Mouse (Mus musculus): ENCODE results near the gene Abcc4.
"Not testable (repeated sequence)": the region's sequence is repeated elsewhere in the genome, so short reads cannot be mapped to it uniquely, and the experiment has no call there.

The Abcc4 gene

DNA sequence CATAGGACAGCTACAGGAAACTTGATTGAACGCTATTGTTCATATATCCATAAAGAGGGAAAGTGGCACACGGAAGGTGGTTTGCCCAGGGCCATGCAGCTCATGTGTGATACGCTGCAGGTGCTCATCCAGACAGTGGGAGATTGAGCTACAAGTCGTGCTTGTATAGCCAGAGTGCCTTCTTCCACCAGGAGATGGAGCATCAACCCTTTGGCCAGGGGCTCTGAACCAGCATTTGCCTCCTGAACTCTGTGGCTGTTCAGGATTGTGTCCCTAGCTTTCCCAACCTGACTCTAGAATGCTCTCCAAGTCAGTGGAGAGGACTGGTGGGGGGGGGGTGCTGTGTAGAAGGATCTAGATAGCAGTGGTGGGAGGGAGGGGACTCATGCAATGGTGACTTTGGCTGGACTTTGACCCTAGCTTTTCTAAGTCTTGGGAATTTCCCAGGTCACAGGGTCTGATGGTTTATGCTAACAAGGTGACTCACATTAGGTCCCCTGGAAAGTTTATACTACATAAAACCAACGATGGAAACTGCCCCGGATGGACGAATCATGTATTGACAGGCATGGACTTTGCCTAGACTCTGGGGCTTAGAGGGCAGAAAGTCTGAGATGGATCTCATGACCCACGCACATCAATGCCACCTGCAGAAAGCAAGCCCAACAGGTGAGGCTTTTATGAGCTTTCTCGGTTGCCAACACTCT, 27.6 kb downstream of the Abcc4 start:
- DNase-seq (ENCODE audit: low spot score), result no peak

DNA sequence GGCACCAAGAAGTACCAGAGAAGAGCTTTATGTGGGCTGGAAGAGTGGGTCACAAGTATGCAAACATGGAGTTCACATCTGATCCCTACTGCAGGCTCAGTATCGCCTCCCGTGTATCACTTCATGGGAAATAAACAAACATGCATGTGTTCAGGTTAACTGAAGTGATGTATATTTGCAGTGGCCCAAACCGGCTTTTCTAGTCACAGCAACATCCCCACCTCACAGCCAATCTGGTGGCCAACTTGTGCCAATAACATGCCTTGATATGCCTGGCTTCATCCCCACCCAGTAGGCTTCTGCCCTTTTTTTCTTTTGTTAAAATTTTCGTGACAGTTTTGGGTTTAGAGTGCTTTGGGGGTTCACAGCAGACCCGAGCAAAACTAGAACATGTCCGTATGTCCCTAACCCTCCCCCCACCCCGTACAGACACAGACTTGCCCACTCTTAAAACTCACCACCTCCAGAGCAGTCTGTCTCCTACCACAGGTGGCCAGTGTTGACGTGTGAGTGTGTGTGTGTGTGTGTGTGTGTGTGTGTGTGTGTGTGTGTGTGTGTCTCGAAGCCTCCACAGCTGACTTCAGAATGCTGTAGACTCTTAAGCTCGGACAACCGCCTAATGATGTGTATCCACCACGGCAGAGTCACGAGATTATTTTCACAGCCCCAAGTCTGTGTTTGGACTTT, 29.6 kb downstream of the Abcc4 start:
- no peak for DNase-seq (ENCODE audit: low spot score)

DNA sequence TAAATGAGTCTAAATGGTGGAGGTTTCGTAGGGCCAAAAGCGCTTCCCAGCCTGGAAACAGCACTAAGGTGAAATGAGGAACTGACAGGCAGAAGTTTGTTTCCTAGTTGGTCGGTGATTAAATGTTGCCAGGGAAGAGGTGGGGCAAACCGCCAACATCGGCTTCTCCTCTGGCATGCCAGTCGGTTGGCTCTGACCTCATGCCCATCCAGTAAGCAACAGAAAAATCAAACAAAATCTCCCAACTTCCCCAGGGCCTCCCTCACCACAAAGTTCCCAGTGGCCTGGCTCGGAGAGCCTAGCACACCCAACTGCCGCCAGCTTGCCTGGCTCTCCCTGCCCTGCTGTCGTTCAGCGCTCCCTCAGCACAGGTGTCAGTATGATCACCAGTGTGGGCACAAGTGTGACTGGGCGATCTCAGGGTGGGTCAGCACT, 31.3 kb downstream of the Abcc4 start:
- DNase-seq (ENCODE audit: low spot score), result no peak

DNA sequence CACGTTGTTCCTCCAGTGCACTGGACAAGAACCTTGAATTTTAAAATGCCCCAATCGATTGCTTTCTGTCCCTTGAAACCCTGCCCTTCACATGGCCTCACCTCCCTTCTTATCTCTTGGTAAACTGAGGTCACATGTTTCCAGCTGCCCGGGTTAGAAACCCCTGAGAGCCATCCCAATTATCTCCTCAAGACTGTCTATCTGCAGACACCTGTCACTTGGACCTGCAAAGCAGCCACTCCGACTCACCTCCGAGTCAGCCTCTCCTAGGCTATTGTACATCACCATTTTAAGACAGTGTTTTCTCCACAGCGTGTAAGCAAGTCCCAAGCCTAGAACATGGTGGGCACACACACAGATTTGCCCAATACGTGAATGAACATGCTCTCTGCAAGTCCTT, 31.8 kb downstream of the Abcc4 start:
- DNase-seq (ENCODE audit: low spot score), result no peak

DNA sequence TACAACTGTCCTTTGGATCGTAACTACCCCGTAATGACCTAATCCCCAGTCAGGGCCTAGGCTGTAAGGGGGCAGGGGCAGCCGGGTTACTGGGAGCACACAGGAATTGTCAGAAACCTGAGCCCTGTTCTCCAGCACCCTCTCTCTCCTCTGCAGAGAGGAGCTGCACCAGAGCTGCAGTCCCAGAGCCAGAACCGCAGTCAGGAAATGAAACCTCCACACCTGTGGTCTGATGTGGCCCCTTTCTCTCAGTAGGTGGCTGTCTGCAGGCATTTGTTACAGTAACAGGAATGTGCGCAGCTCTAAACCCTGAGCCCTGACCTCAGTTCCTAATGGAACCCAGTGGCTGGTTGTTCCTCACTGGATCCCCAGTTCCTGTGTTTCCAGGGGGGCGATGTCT, 32.5 kb downstream of the Abcc4 start:
- no peak for DNase-seq (ENCODE audit: low spot score)

DNA sequence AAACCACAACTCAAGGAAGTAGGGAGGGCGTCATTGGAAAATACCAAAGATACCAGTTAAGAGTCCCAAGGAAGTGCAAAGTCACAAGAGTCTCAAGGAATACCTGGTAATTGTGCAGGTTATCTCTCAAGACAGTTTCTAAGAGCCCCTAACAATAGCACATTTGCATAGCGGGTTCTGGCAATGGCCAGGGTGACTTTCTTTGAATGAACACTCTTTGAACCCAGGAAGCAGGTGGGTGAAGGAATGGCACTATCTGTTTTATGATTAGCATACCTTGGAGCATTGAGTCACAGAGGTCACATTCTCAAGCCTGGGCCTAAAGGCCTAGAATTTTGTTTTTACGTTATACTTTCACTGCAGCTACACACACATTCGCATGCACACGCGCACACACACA, 33.1 kb downstream of the Abcc4 start:
- not testable (repeated sequence) for DNase-seq (ENCODE audit: low spot score)

DNA sequence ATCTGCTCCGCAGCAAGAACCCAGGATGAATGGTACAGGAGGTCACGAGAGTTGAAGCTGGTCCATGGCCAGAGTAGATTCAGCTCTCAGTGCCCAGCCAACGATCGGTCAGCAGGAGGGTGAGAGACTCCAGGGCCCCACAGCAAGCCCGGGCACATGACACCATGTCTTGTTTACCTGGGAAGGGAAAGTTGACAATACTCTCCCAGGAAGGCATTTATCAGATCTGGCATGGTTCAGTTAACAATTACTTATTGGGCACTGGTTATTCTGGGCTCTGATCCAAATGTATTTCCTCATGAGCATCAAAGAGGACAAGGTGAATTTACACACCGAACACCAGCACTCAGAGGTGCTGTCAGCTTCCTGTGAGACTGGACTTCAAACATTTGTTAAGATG, 38.5 kb downstream of the Abcc4 start:
- no peak for DNase-seq (ENCODE audit: low spot score)

DNA sequence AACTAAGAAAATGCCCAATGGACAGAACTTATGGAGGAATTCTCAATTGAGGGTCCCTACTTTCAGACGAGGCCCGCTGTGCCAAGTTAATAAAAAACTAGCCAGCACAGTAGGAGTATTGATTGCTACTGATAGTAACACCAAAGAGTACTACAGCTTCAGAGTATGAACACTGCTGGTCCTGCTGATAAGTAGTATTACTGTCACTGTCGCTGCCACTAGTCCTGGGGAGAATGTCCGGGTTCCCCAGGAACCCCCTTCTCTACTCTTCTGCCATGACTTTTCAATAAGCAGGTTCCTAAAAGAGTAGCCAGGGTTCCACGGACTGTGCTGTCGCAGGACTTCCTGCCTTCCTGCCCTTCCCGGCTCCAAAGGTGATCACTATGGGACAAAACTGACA, 41.4 kb downstream of the Abcc4 start:
- DNase-seq (ENCODE audit: low spot score), result no peak

DNA sequence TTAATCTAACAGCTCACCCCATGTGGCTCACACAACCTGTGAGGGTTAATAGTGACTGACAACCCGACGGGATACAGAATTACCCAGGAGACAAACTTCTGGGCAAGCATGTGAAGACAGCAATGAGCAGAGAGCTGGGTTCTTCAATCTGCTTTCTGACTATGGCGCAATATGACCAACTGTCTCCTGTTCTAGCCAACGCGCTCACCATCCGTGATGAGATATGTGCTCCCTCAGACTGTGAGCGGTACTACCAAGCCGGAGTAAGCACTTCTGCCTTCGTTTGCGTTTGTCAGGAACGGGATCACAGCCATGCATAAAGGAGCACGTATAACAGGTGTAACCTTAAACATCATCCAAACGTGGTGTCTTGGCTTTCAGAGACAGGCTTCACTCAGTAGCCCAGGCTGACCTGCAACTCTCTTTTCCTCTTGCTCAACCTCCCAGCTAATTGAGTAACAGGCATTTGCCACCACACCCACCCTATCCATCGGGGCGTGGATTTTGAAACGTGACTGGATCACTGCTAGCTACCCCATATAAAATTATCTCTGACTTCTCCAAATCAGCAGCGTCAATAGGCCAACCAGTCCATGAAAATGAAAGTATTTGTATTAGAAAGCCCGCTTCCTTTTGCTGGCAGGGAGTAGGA, 43.3 kb downstream of the Abcc4 start:
- no peak for DNase-seq (ENCODE audit: low spot score)

DNA sequence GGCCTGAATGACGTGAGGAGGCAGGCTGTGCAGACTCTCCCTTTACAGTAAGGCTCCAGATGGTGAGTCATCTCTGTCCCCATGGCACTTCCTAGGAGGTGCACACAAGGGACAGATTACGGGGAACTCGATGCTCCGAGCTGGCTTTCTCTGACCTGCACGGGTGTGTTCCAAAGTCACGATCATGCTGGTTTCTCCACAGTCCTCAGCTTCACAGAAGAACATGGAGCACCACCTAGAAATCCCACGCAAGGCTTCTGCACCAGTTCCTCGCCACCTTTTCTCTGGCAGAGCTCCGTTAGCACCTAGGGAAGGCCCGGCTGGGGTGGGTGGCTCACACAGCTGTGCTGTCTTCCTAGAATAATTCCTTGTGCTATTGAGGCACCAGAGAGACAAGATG, 43.9 kb downstream of the Abcc4 start:
- no peak for DNase-seq (ENCODE audit: low spot score)

DNA sequence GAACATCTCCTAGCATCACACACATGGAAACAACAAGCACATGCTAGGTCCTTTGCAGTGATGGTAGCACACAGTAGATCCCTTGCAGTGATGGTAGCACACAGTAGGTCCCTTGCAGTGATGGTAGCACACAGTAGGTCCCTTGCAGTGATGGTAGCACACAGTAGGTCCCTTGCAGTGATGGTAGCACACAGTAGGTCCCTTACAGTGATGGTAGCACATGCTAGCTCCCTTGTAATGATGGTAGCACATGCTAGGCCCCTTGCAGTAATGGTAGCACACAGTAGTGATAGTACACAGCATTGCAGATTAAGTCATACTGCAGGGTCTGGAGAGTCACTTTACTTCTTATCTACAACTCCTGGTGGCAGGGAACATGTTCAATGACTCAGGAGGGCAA, 46.8 kb downstream of the Abcc4 start:
- DNase-seq (ENCODE audit: low spot score), result no peak

DNA sequence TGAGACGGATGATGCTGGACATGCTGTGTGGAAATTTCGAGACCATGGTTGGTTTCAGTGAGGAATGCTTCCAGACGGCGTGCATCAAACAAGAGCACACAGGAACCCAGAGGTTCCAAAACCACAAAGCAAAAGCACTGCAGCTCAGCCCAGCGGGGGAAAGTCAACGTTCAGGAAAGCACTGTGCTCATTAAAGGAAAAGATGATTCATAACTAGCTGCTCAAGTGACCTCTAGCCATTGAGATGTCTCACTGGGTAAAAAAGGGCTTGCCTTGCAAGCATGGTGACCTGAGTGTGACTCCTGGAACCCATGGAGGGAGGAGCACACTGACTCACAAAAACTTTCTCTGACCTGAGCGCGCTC, 47.7 kb downstream of the Abcc4 start:
- DNase-seq (ENCODE audit: low spot score), result no peak

DNA sequence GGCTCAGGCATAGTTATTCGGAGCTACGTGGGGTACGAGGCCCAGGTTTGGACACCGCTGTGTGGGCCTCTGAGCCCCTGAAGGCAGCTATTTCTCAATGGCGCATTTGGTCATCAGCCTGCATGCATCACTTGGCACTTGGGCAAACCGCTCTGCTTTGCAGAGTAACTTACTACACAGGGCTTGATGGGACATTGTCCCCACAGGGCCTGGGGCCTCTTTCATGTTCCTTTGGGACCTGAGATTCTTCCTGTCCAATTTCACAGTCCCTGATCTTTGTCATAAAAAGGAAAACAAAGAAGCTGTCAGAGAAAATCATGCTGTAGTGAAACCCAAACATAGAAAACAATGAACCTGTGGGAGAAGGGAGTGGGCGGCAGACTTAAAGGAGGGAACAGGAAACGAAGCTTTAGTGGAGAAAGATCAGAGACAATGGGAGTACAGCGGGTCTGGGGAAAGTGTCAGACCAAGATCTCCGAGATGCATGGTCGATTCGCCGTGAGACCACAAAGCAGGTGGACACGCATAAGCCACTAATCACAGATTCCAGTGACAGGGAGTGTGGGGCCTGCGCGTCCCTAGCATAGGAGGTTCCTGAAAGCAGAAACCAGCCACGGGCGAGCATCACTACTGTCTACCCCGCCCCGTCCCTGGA, 48.2 kb downstream of the Abcc4 start:
- DNase-seq (ENCODE audit: low spot score), result no peak

DNA sequence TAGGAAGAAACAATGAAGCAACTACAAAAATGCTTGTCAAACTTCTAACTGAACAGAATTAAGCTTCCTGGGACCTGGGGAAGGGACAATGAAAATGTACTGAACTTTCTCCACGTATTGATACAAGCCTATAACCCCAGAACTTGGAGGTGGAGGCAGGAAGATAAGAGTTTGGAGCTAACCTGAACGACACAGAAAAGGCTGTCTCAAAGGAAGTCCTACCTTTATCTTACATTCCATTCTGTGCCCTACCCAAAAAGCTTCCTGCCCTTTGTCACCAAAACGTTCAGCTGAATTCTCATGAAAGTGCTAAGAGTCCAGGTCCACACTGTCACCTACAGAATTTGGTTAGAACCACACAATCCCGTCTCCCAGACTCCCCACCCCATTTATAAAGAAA, 48.8 kb downstream of the Abcc4 start:
- no peak for DNase-seq (ENCODE audit: low spot score)

DNA sequence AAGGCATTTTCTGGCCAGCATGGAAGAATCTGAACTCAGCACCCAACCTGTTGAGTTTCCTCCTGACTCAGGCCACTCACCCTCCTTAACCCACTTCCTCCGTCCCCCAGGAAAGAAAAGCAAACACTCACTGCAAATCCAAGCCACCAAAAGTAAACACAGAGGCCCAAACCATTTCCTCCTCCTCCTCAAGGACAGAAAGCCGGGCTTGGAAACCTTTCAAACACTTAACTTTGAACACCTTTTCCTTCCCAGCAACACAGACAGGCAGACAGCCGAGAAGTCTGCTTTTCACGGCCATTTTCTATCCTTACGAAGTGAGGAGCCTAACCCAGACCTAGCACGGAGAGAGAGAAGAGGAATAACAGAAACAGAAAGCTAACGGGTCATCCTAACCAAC, 50.0 kb downstream of the Abcc4 start:
- DNase-seq (ENCODE audit: low spot score), result no peak

DNA sequence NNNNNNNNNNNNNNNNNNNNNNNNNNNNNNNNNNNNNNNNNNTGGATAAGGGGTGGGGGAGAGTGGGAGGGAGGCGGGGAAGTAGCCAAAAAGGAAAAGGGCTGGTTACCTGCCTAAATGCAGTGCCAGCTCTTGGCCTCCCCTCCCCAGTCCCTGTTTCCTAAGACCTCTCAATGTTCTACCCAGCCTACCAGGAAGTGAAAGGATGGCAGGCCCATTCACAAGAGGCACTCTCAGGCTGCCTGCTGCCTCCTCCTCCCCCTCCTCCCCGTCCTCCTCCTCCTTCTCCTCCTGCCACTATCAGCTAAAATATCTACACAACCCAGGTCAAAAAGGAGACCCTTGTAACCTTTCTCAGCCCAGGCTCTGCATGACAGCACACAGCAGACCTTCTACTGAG, 51.1 kb downstream of the Abcc4 start:
- DNase-seq (ENCODE audit: low spot score), result no peak

DNA sequence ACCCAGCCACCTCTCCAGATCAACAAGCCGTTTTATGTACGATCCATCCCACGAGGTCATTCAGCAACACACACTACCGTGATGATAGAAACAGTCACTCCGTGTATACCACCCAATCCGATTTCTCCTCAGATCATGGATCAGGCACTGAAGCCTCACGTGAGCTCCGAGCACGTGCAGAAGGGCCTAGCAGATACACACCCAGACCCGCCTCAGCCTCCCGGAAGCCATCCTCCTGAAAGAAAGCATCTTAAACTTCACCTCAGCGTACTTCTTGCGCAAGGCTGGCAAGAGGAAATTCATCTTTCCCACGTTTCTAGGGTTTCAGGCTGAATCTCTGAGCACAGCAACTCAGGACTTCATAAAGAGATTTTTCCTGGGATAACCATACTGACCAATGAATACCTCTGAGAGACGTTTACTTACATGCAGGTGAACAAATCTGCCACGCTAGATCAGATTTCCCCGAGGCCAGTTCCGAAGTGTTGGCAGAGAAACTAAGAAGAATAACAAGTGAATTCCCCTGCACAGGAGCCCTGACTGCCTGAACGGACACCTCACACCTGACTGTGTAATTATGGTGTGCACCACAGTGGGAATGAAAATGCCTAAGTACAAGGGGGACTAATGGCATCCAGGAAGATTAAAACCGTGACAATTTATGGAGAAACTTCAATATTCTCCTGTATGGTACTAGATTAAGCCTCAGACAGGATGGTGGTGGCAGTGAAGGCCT, 54.1 kb downstream of the Abcc4 start:
- no peak for DNase-seq (ENCODE audit: low spot score)

DNA sequence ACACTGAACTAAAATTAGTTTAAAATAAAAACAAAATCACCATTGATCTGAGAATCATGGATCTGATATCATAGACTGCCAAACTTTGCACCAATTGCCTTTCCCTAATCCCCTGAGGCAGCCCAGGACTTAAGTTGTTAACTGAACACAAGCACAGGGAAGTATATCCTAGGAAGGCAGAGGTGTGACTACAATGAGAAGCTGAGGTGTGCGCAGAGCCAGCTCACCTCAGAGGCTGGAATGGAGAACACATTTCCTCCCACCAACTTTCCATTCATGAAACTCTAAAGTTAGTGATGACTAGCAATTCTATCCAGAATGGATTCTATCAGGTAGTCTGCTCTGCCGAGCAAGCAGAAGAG, 56.1 kb downstream of the Abcc4 start:
- no peak for DNase-seq (ENCODE audit: low spot score)

DNA sequence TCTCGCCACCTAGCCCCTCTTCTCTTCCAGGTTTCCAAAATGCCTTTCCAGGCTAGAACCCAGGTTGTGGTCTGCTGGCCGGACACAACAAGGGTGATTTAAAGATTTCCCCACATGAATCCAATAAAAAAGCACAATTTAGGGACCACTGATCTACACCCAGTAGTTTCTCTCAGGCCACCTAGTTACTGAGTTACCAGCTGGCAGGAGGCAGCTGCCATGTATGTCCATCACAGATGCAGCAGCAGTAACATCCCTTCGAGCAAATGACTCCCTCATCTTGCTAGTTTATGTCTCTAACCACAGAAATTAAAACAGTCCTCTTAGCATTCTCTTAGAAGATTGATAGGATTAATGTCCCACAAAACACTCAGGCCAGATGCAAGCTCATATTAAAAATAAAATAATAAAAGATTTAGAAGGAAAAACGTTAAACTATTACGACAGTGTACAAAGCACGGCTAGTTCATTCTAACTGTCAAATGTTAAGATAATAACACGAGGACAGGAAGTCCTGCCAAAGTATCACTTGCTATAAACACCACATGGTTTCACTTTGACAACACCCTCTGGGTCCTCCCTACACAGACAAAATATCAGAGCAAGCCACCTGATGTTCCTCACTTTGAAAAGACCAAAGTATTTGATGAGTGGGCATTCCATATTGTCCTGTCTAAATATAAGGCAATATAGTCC, 56.7 kb downstream of the Abcc4 start:
- DNase-seq (ENCODE audit: low spot score), result no peak

DNA sequence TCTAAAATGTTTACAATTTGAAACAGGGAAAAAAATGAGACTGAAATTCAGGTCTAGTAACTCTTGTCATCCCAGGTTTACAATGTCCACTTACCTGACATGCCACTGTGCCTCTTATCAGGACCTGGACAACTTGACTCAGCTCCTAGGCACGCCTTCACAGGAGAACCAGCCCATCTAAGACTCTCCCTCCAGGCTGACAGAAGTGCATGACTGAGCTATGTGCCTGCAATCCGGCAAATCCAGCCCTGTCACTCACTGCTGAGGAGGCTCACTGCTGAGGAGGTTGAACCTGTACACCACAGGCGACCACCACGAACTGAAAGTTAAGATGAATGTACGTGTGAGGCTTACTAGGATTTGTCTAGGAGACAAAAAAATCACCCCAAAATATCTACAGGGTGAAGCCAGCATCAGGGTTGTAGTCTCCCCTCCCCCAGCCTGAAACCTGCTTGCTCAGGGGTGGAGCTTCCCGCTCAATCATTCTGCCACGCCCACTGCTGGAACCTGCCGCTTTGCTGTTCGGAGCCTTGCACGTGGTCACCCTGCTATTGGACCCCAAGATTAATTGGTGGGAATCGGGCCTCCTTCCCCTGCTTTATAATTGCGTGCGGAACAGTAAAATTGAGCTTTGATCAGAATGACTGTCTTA, 63.0 kb downstream of the Abcc4 start:
- not testable (repeated sequence) for DNase-seq (ENCODE audit: low spot score)

DNA sequence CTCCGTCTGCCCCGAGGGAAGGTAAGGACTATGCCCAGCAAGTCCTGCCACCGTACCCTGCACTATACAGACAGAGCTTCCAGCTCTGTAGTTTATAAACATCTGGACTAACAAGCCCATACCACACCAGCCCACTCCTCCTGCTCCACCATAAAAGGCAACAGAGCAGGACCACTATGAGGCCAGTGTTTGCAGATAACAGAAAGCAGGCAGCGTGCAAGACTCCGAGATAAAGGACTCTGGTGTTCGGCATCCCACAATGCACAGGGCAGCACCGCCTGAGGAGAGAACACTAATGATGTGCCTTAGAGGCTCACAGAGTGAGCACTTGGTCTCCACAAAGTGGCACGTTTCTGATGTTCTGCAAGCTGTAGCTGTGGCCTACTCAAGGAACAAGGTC, 63.9 kb downstream of the Abcc4 start:
- no peak for DNase-seq (ENCODE audit: low spot score)

Measured in ovary, postnatal 10 days (tissue).